Mouse (Mus musculus) stomach, embryonic 16.5 days (tissue): ENCODE measurements around the gene Akap1. TPM values are rescaled to one million over a fixed set of nuclear protein-coding genes. Genes with fewer than 3 reads are reported as not detected.

Source experiments
- ATAC-seq: fragments of 200-750 bp; cut with Nextera tagmentation; 2 replicates; pipeline ENCODE4 v1.8.0; 2017; ENCODE audit warnings: moderate number of reproducible peaks, moderate TSS enrichment; ENCODE audit not compliant: insufficient read depth, low FRiP score
- H3K27ac ChIP-seq: fragments of 300-500 bp; sonication (generic); 2 replicates; pipeline ENCODE4 v1.5.1; 2014; ENCODE audit warnings: low read length
- H3K27me3 ChIP-seq: fragments of 300-500 bp; sonication (generic); 2 replicates; pipeline ENCODE4 v1.6.1; 2014; ENCODE audit warnings: low read length, control low read depth, mixed read lengths; ENCODE audit not compliant: control insufficient read depth, insufficient read depth
- H3K36me3 ChIP-seq: fragments of 300-500 bp; sonication (generic); 2 replicates; pipeline ENCODE4 v1.6.1; 2014; ENCODE audit warnings: low read length; ENCODE audit not compliant: control insufficient read depth, insufficient read depth
- H3K4me1 ChIP-seq: fragments of 300-500 bp; sonication (generic); 2 replicates; pipeline ENCODE4 v1.6.1; 2014; ENCODE audit warnings: low read length, control low read depth, mixed read lengths; ENCODE audit not compliant: control insufficient read depth, insufficient read depth
- H3K4me2 ChIP-seq: fragments of 300-500 bp; sonication (generic); 2 replicates; pipeline ENCODE4 v1.6.1; 2014; ENCODE audit warnings: low read depth, low read length, mixed read lengths
- H3K4me3 ChIP-seq: fragments of 300-500 bp; sonication (generic); replicated peaks from 2 replicates; pipeline ENCODE4 v1.5.1; 2014; ENCODE audit warnings: mild to moderate bottlenecking, low read length
- H3K9ac ChIP-seq: fragments of 300-500 bp; sonication (generic); 2 replicates; pipeline ENCODE4 v1.6.1; 2014; ENCODE audit warnings: low read length
- H3K9me3 ChIP-seq: fragments of 300-500 bp; sonication (generic); replicated peaks from 2 replicates; pipeline ENCODE4 v1.6.1; 2016; ENCODE audit warnings: low read length, control low read depth; ENCODE audit not compliant: control insufficient read depth
- WGBS: fragments of 180-500 bp; shearing (Covaris S2); extraction: QIAGEN DNeasy Blood & Tissue Kit; methylation state at CpG from one replicate; pipeline ENCODE4 v1.1.7; 2014; 5-methylcytosine and 5-hydroxymethylcytosine counted together
- polyA plus RNA-seq: library from polyadenylated mRNA; unstranded; fragments of >200 nt; fragmentation: Nextera tagmentation; extraction: Ambion mirVana; gene quantifications from 2 replicates; pipeline ENCODE4 v1.2.1, GENCODE M21; 2015

The Akap1 gene
- polyA plus RNA-seq, 1 experiment from 2014 or later, result 30.9 TPM

- no peak overlapping the region for H3K9ac ChIP-seq
- 0 out of 2 replicates have a peak overlapping the region, but pooled peaks have one; percentile 12 for H3K27ac ChIP-seq
- no peaks in the 10 kb centered on the region for H3K27me3 ChIP-seq
- H3K4me1 ChIP-seq, result peaks cover 25% of the 10 kb centered on the region
- H3K9me3 ChIP-seq, result no peaks in the 10 kb centered on the region
- H3K4me2 ChIP-seq, result no peak overlapping the region
- no peak for ATAC-seq
- 87% methylated on average over 15 of the region's 15 CpGs for WGBS
- no peak overlapping the region for H3K4me3 ChIP-seq
- no peaks in the 10 kb centered on the region for H3K36me3 ChIP-seq
Measured at GRCm38 (mm10) chr11:88851049-88851825, 13.1 kb downstream of the Akap1 start.

DNA sequence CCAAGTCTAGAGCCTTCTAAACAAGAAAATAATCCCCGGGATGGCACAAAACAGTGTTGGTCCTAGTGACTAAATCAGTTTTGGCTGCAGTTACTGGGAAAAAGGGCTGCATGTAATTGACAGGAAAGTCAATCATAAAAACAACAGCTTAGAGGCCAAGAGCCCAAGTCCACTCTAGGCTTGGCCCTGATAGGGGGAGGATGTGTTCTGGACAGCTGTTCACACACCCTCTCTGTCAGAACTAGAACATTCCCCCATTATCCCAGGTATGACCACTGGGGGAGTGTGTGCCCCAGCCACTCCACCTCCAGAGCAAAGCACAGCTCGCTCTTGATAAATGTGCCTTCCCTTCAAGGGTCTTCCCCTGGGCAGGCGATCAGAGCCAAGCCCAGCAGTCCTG, 14.7 kb downstream of the Akap1 start:
- Histone ChIP-seq H3K9ac (peak overlapping the region; percentile 23; the same call in 1 of the 2 replicates), H3K4me3 (no peak overlapping the region), H3K9me3 (no peaks in the 10 kb centered on the region), H3K36me3 (no peaks in the 10 kb centered on the region), H3K4me1 (peaks cover 24% of the 10 kb centered on the region), H3K27me3 (no peaks in the 10 kb centered on the region), H3K27ac (peak overlapping the region; percentile 81), H3K4me2 (no peak overlapping the region)
- ATAC-seq, result peak; percentile 52; the same call in 1 of the 2 replicates
- 58% methylated on average over 3 of the region's 3 CpGs for WGBS

DNA sequence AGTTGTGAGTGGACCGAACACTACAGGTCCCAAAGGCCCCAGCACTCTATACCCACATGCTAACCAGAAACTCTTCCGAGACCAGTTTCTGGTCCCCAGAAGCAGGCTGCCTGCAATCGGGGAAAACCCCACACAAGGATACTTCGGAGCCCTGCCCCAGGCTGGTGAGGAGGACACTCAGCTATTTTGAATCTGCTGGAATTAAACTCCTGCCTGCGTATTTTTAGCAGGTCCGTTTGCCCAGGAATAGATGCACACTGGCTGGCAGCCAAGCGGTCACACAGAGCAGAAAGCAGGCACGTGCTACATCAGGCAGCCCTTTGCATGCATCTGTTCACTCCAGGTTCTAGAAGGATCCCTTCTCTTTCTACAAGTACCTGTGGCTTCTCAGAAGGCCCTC, 15.1 kb downstream of the Akap1 start:
- 0 out of 2 replicates have a peak, but pooled peaks have one; percentile 26 for ATAC-seq
- Histone ChIP-seq H3K27ac (peak overlapping the region; percentile 81), H3K4me2 (no peak overlapping the region), H3K27me3 (no peaks in the 10 kb centered on the region), H3K9me3 (no peaks in the 10 kb centered on the region), H3K36me3 (no peaks in the 10 kb centered on the region), H3K4me3 (no peak overlapping the region), H3K4me1 (peaks cover 24% of the 10 kb centered on the region), H3K9ac (peak overlapping the region; percentile 11; the same call in 1 of the 2 replicates)
- WGBS, result 59% methylated on average over 8 of the region's 8 CpGs

- 29% methylated on average over 5 of the region's 5 CpGs for WGBS
- Histone ChIP-seq H3K9me3 (no peaks in the 10 kb centered on the region), H3K4me3 (no peak overlapping the region), H3K27ac (peak overlapping the region; percentile 81), H3K4me2 (no peak overlapping the region), H3K9ac (peak overlapping the region; percentile 11), H3K27me3 (no peaks in the 10 kb centered on the region), H3K36me3 (peaks cover 5% of the 10 kb centered on the region; the same call in 1 of the 2 replicates), H3K4me1 (peaks cover 24% of the 10 kb centered on the region)
- peak; percentile 57 for ATAC-seq
Measured at GRCm38 (mm10) chr11:88848590-88848989, 15.8 kb downstream of the Akap1 start.

GRCm38 (mm10) chr11:88847281-88848006, 16.9 kb downstream of the Akap1 start:
- Histone ChIP-seq H3K4me1 (peaks cover 24% of the 10 kb centered on the region), H3K27me3 (no peaks in the 10 kb centered on the region), H3K9ac (no peak overlapping the region), H3K4me2 (no peak overlapping the region), H3K27ac (no peak overlapping the region), H3K9me3 (no peaks in the 10 kb centered on the region), H3K36me3 (peaks cover 8% of the 10 kb centered on the region; the same call in 1 of the 2 replicates), H3K4me3 (no peak overlapping the region)
- no peak for ATAC-seq
- 66% methylated on average over 8 of the region's 8 CpGs for WGBS

- Histone ChIP-seq H3K36me3 (peaks cover 12% of the 10 kb centered on the region; the same call in 1 of the 2 replicates), H3K4me2 (no peak overlapping the region), H3K27ac (no peak overlapping the region), H3K9me3 (no peaks in the 10 kb centered on the region), H3K4me1 (peaks cover 21% of the 10 kb centered on the region), H3K4me3 (no peak overlapping the region), H3K9ac (no peak overlapping the region), H3K27me3 (no peaks in the 10 kb centered on the region)
- ATAC-seq, result no peak
- WGBS, result 86% methylated on average over 5 of the region's 5 CpGs
Measured at GRCm38 (mm10) chr11:88844384-88844783, 20.0 kb downstream of the Akap1 start.

GRCm38 (mm10) chr11:88843305-88843704, 21.1 kb downstream of the Akap1 start:
- WGBS, result 87% methylated on average over 10 of the region's 10 CpGs
- Histone ChIP-seq H3K4me1 (peaks cover 11% of the 10 kb centered on the region), H3K36me3 (peaks cover 16% of the 10 kb centered on the region; the same call in 1 of the 2 replicates), H3K27me3 (no peaks in the 10 kb centered on the region), H3K4me2 (no peak overlapping the region), H3K9me3 (no peaks in the 10 kb centered on the region), H3K27ac (no peak overlapping the region), H3K4me3 (no peak overlapping the region), H3K9ac (no peak overlapping the region)
- ATAC-seq, result no peak

- Histone ChIP-seq H3K9ac (no peak overlapping the region), H3K27ac (no peak overlapping the region), H3K27me3 (no peaks in the 10 kb centered on the region), H3K4me1 (peaks cover 5% of the 10 kb centered on the region), H3K9me3 (no peaks in the 10 kb centered on the region), H3K36me3 (peaks cover 16% of the 10 kb centered on the region; the same call in 1 of the 2 replicates), H3K4me2 (no peak overlapping the region), H3K4me3 (no peak overlapping the region)
- WGBS, result 94% methylated on average over 12 of the region's 13 CpGs
- no peak for ATAC-seq
Measured at GRCm38 (mm10) chr11:88842315-88842975, 21.9 kb downstream of the Akap1 start.
